Mouse (Mus musculus) embryonic fibroblast, embryonic 13.5 days (primary cell): ENCODE measurements around the gene Gja5. TPM values are rescaled to one million over a fixed set of nuclear protein-coding genes. Genes with fewer than 3 reads are reported as not detected.

ENCODE experiments used
- H3K27ac ChIP-seq: 2 replicates; pipeline ENCODE4 v1.5.1; 2012; ENCODE audit warnings: low read length, control low read depth, inconsistent platforms; ENCODE audit not compliant: insufficient read depth
- H3K4me1 ChIP-seq: 2 replicates; pipeline ENCODE4 v1.6.1; 2011; ENCODE audit warnings: low read length; ENCODE audit not compliant: control insufficient read depth, insufficient read depth
- H3K4me3 ChIP-seq: 2 replicates; pipeline ENCODE4 v1.5.1; 2011; ENCODE audit warnings: mild to moderate bottlenecking, control low read depth, low read length; ENCODE audit not compliant: insufficient read depth
- CTCF ChIP-seq: IDR thresholded peaks from 2 replicates; pipeline ENCODE4 v1.5.1; 2011; ENCODE audit warnings: mild to moderate bottlenecking, control low read depth, low read length, moderate library complexity, borderline replicate concordance; ENCODE audit not compliant: insufficient read depth
- POLR2A ChIP-seq: IDR thresholded peaks from 2 replicates; pipeline ENCODE4 v1.6.1; 2011; ENCODE audit warnings: low read depth, mild to moderate bottlenecking, control low read depth, low read length, moderate library complexity
- polyA plus RNA-seq: library from polyadenylated mRNA; stranded (reverse); fragments of >200 nt; gene quantifications from 2 replicates; pipeline ENCODE4 v1.2.4, GENCODE M21; 2011; ENCODE audit warnings: low read depth; ENCODE audit not compliant: missing spikeins, insufficient read length

The Gja5 gene
- polyA plus RNA-seq, 1 experiment: 0.47 TPM

GRCm38 (mm10) chr3:96975628-96976027 lies 71.1 kb downstream of the Gja5 start:
- H3K4me1 ChIP-seq: no peaks in the 10 kb centered on the region
- H3K4me3 ChIP-seq: no peak overlapping the region
- no peak overlapping the region for H3K27ac ChIP-seq
- no peak for TF ChIP-seq CTCF
- TF ChIP-seq POLR2A: no peak

- H3K4me1 ChIP-seq: no peaks in the 10 kb centered on the region
- TF ChIP-seq POLR2A (no peak), CTCF (no peak)
- no peak overlapping the region for H3K4me3 ChIP-seq
- H3K27ac ChIP-seq: no peak overlapping the region
These were observed 73.0 kb downstream of the Gja5 start for GRCm38 (mm10) chr3:96977507-96977906.

GRCm38 (mm10) chr3:96978469-96978868 lies 74.0 kb downstream of the Gja5 start:
- Histone ChIP-seq H3K4me1 (no peaks in the 10 kb centered on the region), H3K4me3 (no peak overlapping the region), H3K27ac (no peak overlapping the region)
- TF ChIP-seq POLR2A (no peak), CTCF (no peak)

- H3K27ac ChIP-seq: no peak overlapping the region
- TF ChIP-seq POLR2A (no peak), CTCF (no peak)
- no peaks in the 10 kb centered on the region for H3K4me1 ChIP-seq
- no peak overlapping the region for H3K4me3 ChIP-seq
These were observed 74.5 kb downstream of the Gja5 start for GRCm38 (mm10) chr3:96979020-96979419.

GRCm38 (mm10) chr3:96981833-96982232 lies 77.3 kb downstream of the Gja5 start:
- no peak overlapping the region for H3K4me3 ChIP-seq
- H3K27ac ChIP-seq: no peak overlapping the region
- TF ChIP-seq CTCF (no peak), POLR2A (no peak)
- no peaks in the 10 kb centered on the region for H3K4me1 ChIP-seq

- TF ChIP-seq POLR2A (no peak), CTCF (no peak)
These were observed 78.2 kb downstream of the Gja5 start for GRCm38 (mm10) chr3:96982666-96983065.

GRCm38 (mm10) chr3:96992526-96992925 lies 88.0 kb downstream of the Gja5 start:
- no peak overlapping the region for H3K27ac ChIP-seq
- H3K4me3 ChIP-seq: no peak overlapping the region

More at GRCm38 (mm10) chr3:96982666-96983065, 78.2 kb downstream of the Gja5 start:
- H3K4me3 ChIP-seq: no peak overlapping the region
- no peaks in the 10 kb centered on the region for H3K4me1 ChIP-seq
- H3K27ac ChIP-seq: no peak overlapping the region

GRCm38 (mm10) chr3:96997770-96998169 lies 93.3 kb downstream of the Gja5 start:
- Histone ChIP-seq H3K27ac (no peak overlapping the region), H3K4me1 (no peaks in the 10 kb centered on the region), H3K4me3 (no peak overlapping the region)
- TF ChIP-seq POLR2A (no peak), CTCF (no peak)

More at GRCm38 (mm10) chr3:96992526-96992925, 88.0 kb downstream of the Gja5 start:
- TF ChIP-seq POLR2A: no peak
- no peak for TF ChIP-seq CTCF
- H3K4me1 ChIP-seq: no peaks in the 10 kb centered on the region

GRCm38 (mm10) chr3:97003111-97003510 lies 98.6 kb downstream of the Gja5 start:
- H3K4me1 ChIP-seq: no peaks in the 10 kb centered on the region
- H3K27ac ChIP-seq: no peak overlapping the region
- no peak overlapping the region for H3K4me3 ChIP-seq
- TF ChIP-seq CTCF: no peak
- TF ChIP-seq POLR2A: no peak

- Histone ChIP-seq H3K4me3 (no peak overlapping the region), H3K4me1 (no peaks in the 10 kb centered on the region), H3K27ac (no peak overlapping the region)
- TF ChIP-seq CTCF (no peak), POLR2A (no peak)
These were observed 100.0 kb downstream of the Gja5 start for GRCm38 (mm10) chr3:97004509-97004908.

GRCm38 (mm10) chr3:97007010-97007448 lies 102.5 kb downstream of the Gja5 start:
- TF ChIP-seq CTCF (no peak), POLR2A (no peak)
- no peak overlapping the region for H3K4me3 ChIP-seq
- no peaks in the 10 kb centered on the region for H3K4me1 ChIP-seq
- no peak overlapping the region for H3K27ac ChIP-seq
